In the genomic region with DNA sequence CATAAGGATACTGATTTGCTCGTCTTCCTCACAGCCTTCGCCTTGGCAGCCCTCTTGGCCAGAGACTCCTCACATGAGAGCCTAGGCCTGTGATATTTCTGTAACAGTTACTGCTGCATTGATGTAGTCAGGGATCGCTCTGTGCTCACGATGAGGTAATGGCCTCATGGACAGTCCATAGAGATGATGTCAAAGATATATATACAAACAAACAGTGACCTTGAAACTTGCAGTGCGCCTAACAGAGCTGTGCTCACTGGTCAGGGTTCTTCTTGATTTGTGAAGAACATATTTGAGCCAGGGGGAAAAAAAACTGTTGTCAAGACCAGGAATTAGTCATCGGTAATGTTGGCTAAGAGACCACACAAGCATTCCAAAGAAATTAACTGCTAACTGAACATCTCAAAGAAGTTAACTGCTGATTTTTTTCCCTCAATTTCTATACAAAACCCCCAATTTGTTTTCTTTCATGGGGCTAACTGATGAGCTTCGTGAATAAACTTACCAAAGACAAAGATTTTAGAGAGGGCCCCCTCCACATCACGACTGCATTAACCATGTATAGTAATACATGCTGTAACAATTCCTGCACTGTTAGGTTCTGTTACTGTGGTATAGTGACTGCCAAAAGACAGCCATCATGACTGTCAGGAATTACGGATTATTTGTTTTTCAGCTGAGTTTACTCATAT, we compare ENCODE assay signal across 14 mouse cellular contexts.
DNase-seq lines count a peak whose midpoint lies in the region; ATAC-seq and TF ChIP-seq lines count a peak whose summit lies in the region.
"Had no signal": no experiment of that assay in that cellular context is flagged by ENCODE, and none has a peak within 500 bp of the region (broad histone marks: within the 10 kb centered on the region; RNA-seq: fewer than 3 reads in every experiment).

No protein-coding gene starts in this region.

- no peak overlapping the region for H3K4me2 ChIP-seq in forebrain, postnatal 0 days (ENCODE audit: low read depth)
- H3K4me2 ChIP-seq in forebrain, embryonic 11.5 days (ENCODE audit: low read depth, low read length, severe bottlenecking): no peak overlapping the region
- no peak overlapping the region for H3K4me2 ChIP-seq in neural tube, embryonic 15.5 days
- H3K4me2 ChIP-seq: liver, embryonic 13.5 days; midbrain, embryonic 12.5 days had no signal

- 0 out of 2 replicates have a peak, but pooled peaks have one; percentile 18 for ATAC-seq in forebrain, postnatal 0 days
- no peak for ATAC-seq in forebrain, embryonic 11.5 days (replicated peaks; ENCODE audit: low FRiP score)
- ATAC-seq in neural tube, embryonic 15.5 days (ENCODE audit: low FRiP score): no peak
- ATAC-seq: hindbrain, embryonic 16.5 days had no signal

- no peak overlapping the region for H3K9ac ChIP-seq in forebrain, postnatal 0 days
- no peak overlapping the region for H3K9ac ChIP-seq in forebrain, embryonic 11.5 days (ENCODE audit: low read length)
- no peak overlapping the region for H3K9ac ChIP-seq in heart, adult 2 months (ENCODE audit: low read depth, low read length)
- no peak overlapping the region for H3K9ac ChIP-seq in neural tube, embryonic 15.5 days (replicated peaks)
- H3K9ac ChIP-seq: liver, embryonic 13.5 days; midbrain, embryonic 12.5 days had no signal

- no peak overlapping the region for H3K27ac ChIP-seq in forebrain, postnatal 0 days (ENCODE audit: low read depth, low read length)
- H3K27ac ChIP-seq in forebrain, embryonic 11.5 days (ENCODE audit: low read depth, low read length): no peak overlapping the region
- H3K27ac ChIP-seq in heart, adult 2 months: peak overlapping the region; percentile 85
- no peak overlapping the region for H3K27ac ChIP-seq in neural tube, embryonic 15.5 days (replicated peaks)
- H3K27ac ChIP-seq: liver, embryonic 13.5 days; midbrain, embryonic 12.5 days had no signal

- no peak for TF ChIP-seq CTCF in forebrain, postnatal 0 days (IDR thresholded peaks at IDR 0.05; ENCODE audit: low read depth)
- TF ChIP-seq CTCF in heart, adult 2 months (IDR thresholded peaks at IDR 0.05): no peak

- H3K36me3 ChIP-seq in forebrain, postnatal 0 days (ENCODE audit: insufficient read depth): no peaks in the 10 kb centered on the region
- H3K36me3 ChIP-seq in forebrain, embryonic 11.5 days (ENCODE audit: control insufficient read depth, insufficient read depth, low read length): no peaks in the 10 kb centered on the region
- H3K36me3 ChIP-seq in heart, adult 2 months (ENCODE audit: control insufficient read depth, insufficient read depth, low read length): peaks cover 18% of the 10 kb centered on the region
- H3K36me3 ChIP-seq in neural tube, embryonic 15.5 days: no peaks in the 10 kb centered on the region
- H3K36me3 ChIP-seq: liver, embryonic 13.5 days; midbrain, embryonic 12.5 days had no signal

- no peak for DNase-seq in forebrain, postnatal 0 days
- DNase-seq in forebrain, embryonic 11.5 days (ENCODE audit: low spot score): no peak
- peak; percentile 73 for DNase-seq in 3T3-L1 (ENCODE audit: low read depth, low spot score)
- DNase-seq in heart, adult 2 months: peak; percentile 52 to 73
- peak; percentile 49 for DNase-seq in heart, postnatal 4 days
- no peak for DNase-seq in right cerebral cortex, postnatal 4 days
- DNase-seq in embryo, embryonic 10.5 days (ENCODE audit: low spot score): no peak
- DNase-seq: cerebellum, adult 9-10 months; kidney, postnatal 4 days; liver, embryonic 13.5 days; thymus, adult 2 months had no signal

- no peak overlapping the region for H3K4me3 ChIP-seq in forebrain, postnatal 0 days (ENCODE audit: low read depth, low read length)
- no peak overlapping the region for H3K4me3 ChIP-seq in forebrain, embryonic 11.5 days (ENCODE audit: low read depth, low read length)
- H3K4me3 ChIP-seq in heart, adult 2 months: no peak overlapping the region
- H3K4me3 ChIP-seq in neural tube, embryonic 15.5 days (replicated peaks): no peak overlapping the region
- H3K4me3 ChIP-seq: liver, embryonic 13.5 days; midbrain, embryonic 12.5 days had no signal

- H3K9me3 ChIP-seq in forebrain, postnatal 0 days (ENCODE audit: low read length): no peaks in the 10 kb centered on the region
- no peaks in the 10 kb centered on the region for H3K9me3 ChIP-seq in forebrain, embryonic 11.5 days (ENCODE audit: control insufficient read depth, low read length)
- no peaks in the 10 kb centered on the region for H3K9me3 ChIP-seq in neural tube, embryonic 15.5 days (replicated peaks)
- H3K9me3 ChIP-seq: liver, embryonic 13.5 days; midbrain, embryonic 12.5 days had no signal

- H3K4me1 ChIP-seq in forebrain, postnatal 0 days (ENCODE audit: insufficient read depth): no peaks in the 10 kb centered on the region
- no peaks in the 10 kb centered on the region for H3K4me1 ChIP-seq in forebrain, embryonic 11.5 days (replicated peaks; ENCODE audit: control insufficient read depth, insufficient read depth, low read length)
- H3K4me1 ChIP-seq in heart, adult 2 months (ENCODE audit: control insufficient read depth, insufficient read depth, low read length): peaks cover 20% of the 10 kb centered on the region
- no peaks in the 10 kb centered on the region for H3K4me1 ChIP-seq in neural tube, embryonic 15.5 days
- H3K4me1 ChIP-seq: liver, embryonic 13.5 days had no signal

- intact Hi-C loops in heart, adult 2 months (cut with DNase I): loop anchor here (2.0 kb wide), 1 partner anchor 50 kb away; no protein-coding TSS in a partner anchor

- TF ChIP-seq EP300 in heart, adult 2 months (IDR thresholded peaks at IDR 0.05; ENCODE audit: insufficient read depth, low read depth, low read length): peak; percentile 79

- peaks cover 2% of the 10 kb centered on the region for H3K79me2 ChIP-seq in heart, adult 2 months (replicated peaks; ENCODE audit: control insufficient read depth, insufficient read depth, low read length)

- 0 out of 2 replicates have a peak, but pooled peaks have one; percentile 22 for TF ChIP-seq POLR2A in heart, adult 2 months (IDR thresholded peaks at IDR 0.05; ENCODE audit: insufficient read depth, low read depth, low read length)

- WGBS in forebrain, postnatal 0 days: 71% methylated on average over 9 of the region's 9 CpGs
- WGBS in forebrain, embryonic 11.5 days: 88% methylated on average over 9 of the region's 9 CpGs
- 41% methylated on average over 9 of the region's 9 CpGs for WGBS in heart, adult 2 months
- 85% methylated on average over 9 of the region's 9 CpGs for WGBS in neural tube, embryonic 15.5 days

- H3K27me3 ChIP-seq in forebrain, postnatal 0 days (ENCODE audit: insufficient read depth, low read length): no peaks in the 10 kb centered on the region
- H3K27me3 ChIP-seq in forebrain, embryonic 11.5 days (ENCODE audit: control insufficient read depth, insufficient read depth, low read length): no peaks in the 10 kb centered on the region
- H3K27me3 ChIP-seq in heart, adult 2 months (ENCODE audit: control insufficient read depth, insufficient read depth, low read length): no peaks in the 10 kb centered on the region
- H3K27me3 ChIP-seq in neural tube, embryonic 15.5 days (replicated peaks): no peaks in the 10 kb centered on the region
- H3K27me3 ChIP-seq: liver, embryonic 13.5 days; midbrain, embryonic 12.5 days had no signal

Comparison
In these comparisons a context has a peak if more than half of its experiments do, and no peak if none do; other contexts are left out.
1. DNase-seq: peak in 3T3-L1 (single experiment), heart, adult 2 months (2 of 2) and heart, postnatal 4 days (single experiment); none in forebrain, postnatal 0 days (single experiment), forebrain, embryonic 11.5 days (single experiment), right cerebral cortex, postnatal 4 days (single experiment) and embryo, embryonic 10.5 days (single experiment).